Mouse (Mus musculus): ENCODE measurements around the gene Gm21394.
"Not testable (repeated sequence)": the region's sequence is repeated elsewhere in the genome, so short reads cannot be mapped to it uniquely, and the experiment has no call there.

The Gm21394 gene

DNA sequence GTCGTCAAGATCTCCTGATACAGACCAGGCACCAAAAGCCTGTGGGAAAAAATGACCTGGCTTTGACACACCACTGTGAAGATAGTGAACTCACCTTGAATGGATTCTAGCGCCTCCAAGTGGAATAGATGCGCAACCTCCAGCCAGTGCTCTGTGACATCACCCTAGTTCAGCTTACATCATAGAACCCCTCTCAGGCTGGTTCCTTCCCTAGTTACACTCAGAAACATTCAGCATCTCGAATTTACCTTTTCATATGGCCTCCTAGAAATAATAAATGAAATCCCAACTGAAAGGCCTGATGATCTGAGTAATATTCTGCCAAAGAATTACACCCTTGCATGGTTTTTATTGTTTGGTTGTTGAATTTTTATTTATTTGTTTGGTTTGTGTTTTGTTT lies at the start of gene Gm21394:
Gm21394 (minus strand) TSS at position 101 of the 400 bp plus-strand sequence.
- ATAC-seq (ENCODE audit: low TSS enrichment), result not testable (repeated sequence)

Measured in frontal cortex, adult (tissue).